Mouse (Mus musculus): ENCODE data around the gene Prkcsh. TPM values are rescaled to one million over a fixed set of nuclear protein-coding genes. Genes with fewer than 3 reads are reported as not detected.

The Prkcsh gene
- polyA plus RNA-seq, 1 experiment from 2014 or later = 57.1 TPM

DNA sequence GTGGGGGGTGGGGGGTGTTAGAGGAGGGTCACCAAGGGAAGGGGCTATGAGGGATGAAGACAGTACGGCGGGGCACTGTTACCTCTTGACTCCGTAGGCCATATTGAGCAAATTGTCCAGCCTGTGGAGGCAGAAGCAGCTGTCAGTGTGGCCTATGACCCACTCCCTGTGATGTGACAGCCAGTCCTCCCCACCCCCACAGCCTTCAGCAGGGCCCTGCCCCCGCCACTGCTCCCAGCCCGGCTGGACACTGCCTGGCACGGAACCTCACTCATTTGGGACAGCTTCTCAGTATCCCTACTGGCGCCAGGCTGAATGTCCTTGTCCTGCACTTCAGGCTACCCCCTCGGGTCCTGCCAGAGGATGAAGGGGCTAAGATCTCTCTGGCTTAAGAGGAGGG is 22.0 kb downstream of the Prkcsh start:
- no peak for ATAC-seq
- Histone ChIP-seq H3K9me3 (replicated peaks; ENCODE audit: control insufficient read depth, low read length) (no peaks in the 10 kb centered on the region), H3K4me1 (ENCODE audit: control insufficient read depth, insufficient read depth, low read length) (no peaks in the 10 kb centered on the region), H3K4me3 (ENCODE audit: low read depth, low read length) (no peak overlapping the region), H3K27ac (ENCODE audit: low read depth, low read length) (no peak overlapping the region), H3K27me3 (replicated peaks; ENCODE audit: control insufficient read depth, insufficient read depth, low read length) (no peaks in the 10 kb centered on the region), H3K4me2 (ENCODE audit: low read length) (no peak overlapping the region), H3K9ac (ENCODE audit: low read length) (no peak overlapping the region), H3K36me3 (ENCODE audit: control insufficient read depth, insufficient read depth, low read length) (peaks cover 82% of the 10 kb centered on the region)
- DNase-seq (ENCODE audit: low spot score) = no peak
- 73% methylated on average over 8 of the region's 8 CpGs for WGBS

DNA sequence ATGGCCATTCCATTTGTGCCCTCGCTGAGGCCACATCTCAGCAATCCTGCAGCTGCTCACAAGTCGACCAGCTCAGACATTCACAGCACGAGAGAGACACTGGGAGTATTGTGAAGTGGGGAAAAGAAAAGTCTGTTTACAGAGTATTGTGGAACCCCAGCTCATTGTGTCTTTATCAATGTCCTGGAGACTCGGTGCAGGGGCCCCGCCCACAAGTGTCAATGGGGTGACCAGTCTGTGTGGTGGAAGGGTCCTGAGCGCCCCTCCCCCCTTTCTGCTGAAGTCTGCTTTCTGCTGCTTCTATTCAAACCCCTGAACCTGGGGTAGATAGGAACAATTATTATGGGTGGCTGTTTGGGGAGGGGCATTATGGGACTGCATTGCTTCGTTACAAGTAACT is 25.9 kb downstream of the Prkcsh start:
- Histone ChIP-seq H3K9ac (ENCODE audit: low read length) (no peak overlapping the region), H3K36me3 (ENCODE audit: control insufficient read depth, insufficient read depth, low read length) (peaks cover 91% of the 10 kb centered on the region), H3K9me3 (replicated peaks; ENCODE audit: control insufficient read depth, low read length) (no peaks in the 10 kb centered on the region), H3K27ac (ENCODE audit: low read depth, low read length) (no peak overlapping the region), H3K4me2 (ENCODE audit: low read length) (no peak overlapping the region), H3K27me3 (replicated peaks; ENCODE audit: control insufficient read depth, insufficient read depth, low read length) (no peaks in the 10 kb centered on the region), H3K4me3 (ENCODE audit: low read depth, low read length) (no peak overlapping the region), H3K4me1 (ENCODE audit: control insufficient read depth, insufficient read depth, low read length) (no peaks in the 10 kb centered on the region)
- no peak for DNase-seq (ENCODE audit: low spot score)
- no peak for ATAC-seq
- WGBS = 20% methylated on average over 7 of the region's 7 CpGs

- H3K36me3 ChIP-seq (ENCODE audit: control insufficient read depth, insufficient read depth, low read length) = peaks cover 91% of the 10 kb centered on the region
- 96% methylated on average over 9 of the region's 9 CpGs for WGBS
- H3K27ac ChIP-seq (ENCODE audit: low read depth, low read length) = no peak overlapping the region
These were observed 27.8 kb downstream of the Prkcsh start for GRCm38 (mm10) chr9:22030386-22030785.

DNA sequence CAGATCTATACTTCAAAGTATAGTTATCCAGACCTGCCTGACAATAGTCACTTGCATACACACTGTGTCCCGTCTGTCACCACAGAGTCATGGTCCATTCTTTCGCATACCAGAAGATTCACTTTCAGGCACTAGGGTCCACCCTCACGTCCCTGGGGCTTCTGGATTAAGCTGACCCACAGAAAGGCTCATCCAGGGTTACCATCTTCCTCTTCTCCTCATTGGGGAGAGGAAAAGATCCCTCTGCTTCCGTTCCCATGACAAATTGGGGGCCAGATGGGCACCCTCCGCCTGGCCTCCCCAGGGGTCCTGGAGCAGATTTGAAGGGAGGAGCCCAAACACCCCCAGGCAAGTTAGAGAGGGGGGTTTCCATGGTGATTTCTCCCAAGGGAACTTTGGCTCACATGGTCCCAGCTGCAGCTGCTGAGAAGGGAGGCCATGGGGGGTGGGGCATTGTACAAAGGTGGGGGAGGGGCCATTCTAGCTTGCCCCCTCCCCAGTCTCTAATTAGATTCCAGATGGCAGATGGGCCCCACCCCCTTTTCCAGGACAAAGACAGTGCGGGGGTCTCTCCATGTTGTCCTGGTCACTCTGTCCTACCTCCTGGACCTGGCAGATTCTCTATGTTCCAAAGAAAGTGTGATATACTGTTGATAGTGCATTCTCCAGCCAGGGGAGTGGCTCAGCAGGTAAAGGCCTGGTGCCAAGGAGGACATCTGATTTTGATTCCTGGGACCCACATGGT is 32.9 kb downstream of the Prkcsh start:
- no peak overlapping the region for H3K4me2 ChIP-seq (ENCODE audit: low read length)
- peaks cover 57% of the 10 kb centered on the region for H3K36me3 ChIP-seq (ENCODE audit: control insufficient read depth, insufficient read depth, low read length)
- H3K4me1 ChIP-seq (ENCODE audit: control insufficient read depth, insufficient read depth, low read length) = peaks cover 8% of the 10 kb centered on the region; the same call in 1 of the 2 replicates
- 0 out of 2 replicates have a peak overlapping the region, but pooled peaks have one; percentile 4 for H3K27ac ChIP-seq (ENCODE audit: low read depth, low read length)
- no peak overlapping the region for H3K4me3 ChIP-seq (ENCODE audit: low read depth, low read length)
- DNase-seq (ENCODE audit: low spot score) (peak; percentile 60), ATAC-seq (peak; percentile 53)
- no peaks in the 10 kb centered on the region for H3K27me3 ChIP-seq (replicated peaks; ENCODE audit: control insufficient read depth, insufficient read depth, low read length)
- no peak overlapping the region for H3K9ac ChIP-seq (ENCODE audit: low read length)
- WGBS = 55% methylated on average over 6 of the region's 6 CpGs
- H3K9me3 ChIP-seq (replicated peaks; ENCODE audit: control insufficient read depth, low read length) = no peaks in the 10 kb centered on the region

More at GRCm38 (mm10) chr9:22030386-22030785, 27.8 kb downstream of the Prkcsh start:
- DNase-seq (ENCODE audit: low spot score) (no peak), ATAC-seq (no peak)
- H3K4me2 ChIP-seq (ENCODE audit: low read length) = no peak overlapping the region
- no peak overlapping the region for H3K4me3 ChIP-seq (ENCODE audit: low read depth, low read length)
- H3K9me3 ChIP-seq (replicated peaks; ENCODE audit: control insufficient read depth, low read length) = no peaks in the 10 kb centered on the region
- peaks cover under 1% of the 10 kb centered on the region; the same call in 1 of the 2 replicates for H3K4me1 ChIP-seq (ENCODE audit: control insufficient read depth, insufficient read depth, low read length)
- no peaks in the 10 kb centered on the region for H3K27me3 ChIP-seq (replicated peaks; ENCODE audit: control insufficient read depth, insufficient read depth, low read length)
- H3K9ac ChIP-seq (ENCODE audit: low read length) = no peak overlapping the region

DNA sequence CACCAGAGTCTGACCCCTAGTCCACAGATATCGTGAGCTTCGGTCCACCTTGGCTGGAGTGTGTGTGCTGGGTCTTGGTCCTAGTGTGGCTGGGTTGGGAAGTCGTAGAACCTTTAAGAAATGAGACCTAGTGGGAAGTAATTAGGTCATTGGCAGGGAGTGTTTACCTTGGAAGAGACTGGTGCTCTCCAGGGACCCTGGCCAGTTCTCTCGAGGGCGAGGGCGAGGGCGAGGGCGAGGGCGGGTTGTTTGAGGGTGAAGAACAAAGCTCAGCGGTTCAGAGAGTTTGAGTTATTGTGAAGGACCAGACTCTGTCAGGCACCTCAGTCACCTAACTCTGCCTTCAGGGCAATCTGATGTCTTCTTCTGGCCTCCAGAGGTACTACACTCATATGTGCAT is 35.2 kb downstream of the Prkcsh start:
- ATAC-seq (no peak), DNase-seq (ENCODE audit: low spot score) (no peak)
- WGBS = 84% methylated on average over 10 of the region's 10 CpGs
- H3K4me1 ChIP-seq (ENCODE audit: control insufficient read depth, insufficient read depth, low read length) = peaks cover 8% of the 10 kb centered on the region; the same call in 1 of the 2 replicates
- peaks cover 35% of the 10 kb centered on the region for H3K36me3 ChIP-seq (ENCODE audit: control insufficient read depth, insufficient read depth, low read length)
- no peak overlapping the region for H3K9ac ChIP-seq (ENCODE audit: low read length)
- no peak overlapping the region for H3K4me2 ChIP-seq (ENCODE audit: low read length)
- H3K4me3 ChIP-seq (ENCODE audit: low read depth, low read length) = no peak overlapping the region
- no peaks in the 10 kb centered on the region for H3K9me3 ChIP-seq (replicated peaks; ENCODE audit: control insufficient read depth, low read length)
- H3K27me3 ChIP-seq (replicated peaks; ENCODE audit: control insufficient read depth, insufficient read depth, low read length) = no peaks in the 10 kb centered on the region
- H3K27ac ChIP-seq (ENCODE audit: low read depth, low read length) = no peak overlapping the region

- Histone ChIP-seq H3K4me3 (ENCODE audit: low read depth, low read length) (no peak overlapping the region), H3K36me3 (ENCODE audit: control insufficient read depth, insufficient read depth, low read length) (peaks cover 7% of the 10 kb centered on the region; the same call in 1 of the 2 replicates), H3K27ac (ENCODE audit: low read depth, low read length) (no peak overlapping the region), H3K27me3 (replicated peaks; ENCODE audit: control insufficient read depth, insufficient read depth, low read length) (no peaks in the 10 kb centered on the region), H3K4me2 (ENCODE audit: low read length) (no peak overlapping the region), H3K9ac (ENCODE audit: low read length) (no peak overlapping the region), H3K9me3 (replicated peaks; ENCODE audit: control insufficient read depth, low read length) (no peaks in the 10 kb centered on the region), H3K4me1 (ENCODE audit: control insufficient read depth, insufficient read depth, low read length) (no peaks in the 10 kb centered on the region)
- ATAC-seq (no peak), DNase-seq (ENCODE audit: low spot score) (no peak)
- 77% methylated on average over 2 of the region's 2 CpGs for WGBS
These were observed 39.2 kb downstream of the Prkcsh start for GRCm38 (mm10) chr9:22041832-22042231.

DNA sequence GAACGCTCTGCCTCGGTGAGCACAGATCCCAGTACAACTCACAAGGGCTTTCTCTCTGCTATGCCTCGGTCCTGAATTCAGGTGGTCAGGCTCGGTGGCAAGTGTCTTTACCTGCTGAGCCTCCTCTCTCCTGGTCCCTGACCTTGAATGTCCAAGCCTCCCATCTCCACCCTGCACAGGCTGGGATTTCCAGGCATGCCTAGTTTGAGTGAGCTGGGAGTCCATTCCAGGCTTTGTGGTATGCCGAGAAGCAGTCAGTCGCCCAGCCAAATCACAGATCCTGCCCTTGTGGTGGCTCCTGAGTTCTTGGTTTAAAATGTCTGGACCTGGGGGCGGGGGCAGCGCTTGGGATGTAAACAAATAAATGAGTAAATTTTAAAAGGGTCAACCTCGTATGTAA is 44.7 kb downstream of the Prkcsh start:
- no peak for DNase-seq (ENCODE audit: low spot score)
- H3K4me2 ChIP-seq (ENCODE audit: low read length) = peak overlapping the region; percentile 21
- H3K4me3 ChIP-seq (ENCODE audit: low read depth, low read length) = no peak overlapping the region
- H3K4me1 ChIP-seq (ENCODE audit: control insufficient read depth, insufficient read depth, low read length) = peaks cover 27% of the 10 kb centered on the region
- no peaks in the 10 kb centered on the region for H3K9me3 ChIP-seq (replicated peaks; ENCODE audit: control insufficient read depth, low read length)
- H3K9ac ChIP-seq (ENCODE audit: low read length) = peak overlapping the region; percentile 21; the same call in 1 of the 2 replicates
- no peak for ATAC-seq
- H3K27ac ChIP-seq (ENCODE audit: low read depth, low read length) = peak overlapping the region; percentile 2; the same call in 1 of the 2 replicates
- H3K36me3 ChIP-seq (ENCODE audit: control insufficient read depth, insufficient read depth, low read length) = peaks cover 12% of the 10 kb centered on the region; the same call in 1 of the 2 replicates
- WGBS = 61% methylated on average over 9 of the region's 9 CpGs
- H3K27me3 ChIP-seq (replicated peaks; ENCODE audit: control insufficient read depth, insufficient read depth, low read length) = no peaks in the 10 kb centered on the region

GRCm38 (mm10) chr9:22049315-22049714 is 46.7 kb downstream of the Prkcsh start:
- H3K36me3 ChIP-seq (ENCODE audit: control insufficient read depth, insufficient read depth, low read length) = peaks cover 12% of the 10 kb centered on the region; the same call in 1 of the 2 replicates
- ATAC-seq = no peak
- H3K9me3 ChIP-seq (replicated peaks; ENCODE audit: control insufficient read depth, low read length) = no peaks in the 10 kb centered on the region
- H3K9ac ChIP-seq (ENCODE audit: low read length) = peak overlapping the region; percentile 98
- no peak for DNase-seq (ENCODE audit: low spot score)
- peak overlapping the region; percentile 97 for H3K4me3 ChIP-seq (ENCODE audit: low read depth, low read length)
- peak overlapping the region; percentile 94 for H3K27ac ChIP-seq (ENCODE audit: low read depth, low read length)
- H3K4me1 ChIP-seq (ENCODE audit: control insufficient read depth, insufficient read depth, low read length) = peaks cover 27% of the 10 kb centered on the region
- H3K27me3 ChIP-seq (replicated peaks; ENCODE audit: control insufficient read depth, insufficient read depth, low read length) = no peaks in the 10 kb centered on the region
- H3K4me2 ChIP-seq (ENCODE audit: low read length) = peak overlapping the region; percentile 78
- WGBS = 41% methylated on average over 11 of the region's 11 CpGs

- DNase-seq (ENCODE audit: low spot score) (peak; percentile 32), ATAC-seq (no peak)
- H3K4me1 ChIP-seq (ENCODE audit: control insufficient read depth, insufficient read depth, low read length) = peaks cover 30% of the 10 kb centered on the region
- H3K9ac ChIP-seq (ENCODE audit: low read length) = peak overlapping the region; percentile 98
- H3K27ac ChIP-seq (ENCODE audit: low read depth, low read length) = peak overlapping the region; percentile 94
- H3K36me3 ChIP-seq (ENCODE audit: control insufficient read depth, insufficient read depth, low read length) = peaks cover 12% of the 10 kb centered on the region; the same call in 1 of the 2 replicates
- no peaks in the 10 kb centered on the region for H3K27me3 ChIP-seq (replicated peaks; ENCODE audit: control insufficient read depth, insufficient read depth, low read length)
- 16% methylated on average over 4 of the region's 4 CpGs for WGBS
- H3K9me3 ChIP-seq (replicated peaks; ENCODE audit: control insufficient read depth, low read length) = no peaks in the 10 kb centered on the region
- peak overlapping the region; percentile 78 for H3K4me2 ChIP-seq (ENCODE audit: low read length)
- peak overlapping the region; percentile 97 for H3K4me3 ChIP-seq (ENCODE audit: low read depth, low read length)
These were observed 47.2 kb downstream of the Prkcsh start for GRCm38 (mm10) chr9:22049721-22050270.

Measured in forebrain, embryonic 14.5 days (tissue).